9 mouse cellular contexts compared by ENCODE assay signal in the genomic region with DNA sequence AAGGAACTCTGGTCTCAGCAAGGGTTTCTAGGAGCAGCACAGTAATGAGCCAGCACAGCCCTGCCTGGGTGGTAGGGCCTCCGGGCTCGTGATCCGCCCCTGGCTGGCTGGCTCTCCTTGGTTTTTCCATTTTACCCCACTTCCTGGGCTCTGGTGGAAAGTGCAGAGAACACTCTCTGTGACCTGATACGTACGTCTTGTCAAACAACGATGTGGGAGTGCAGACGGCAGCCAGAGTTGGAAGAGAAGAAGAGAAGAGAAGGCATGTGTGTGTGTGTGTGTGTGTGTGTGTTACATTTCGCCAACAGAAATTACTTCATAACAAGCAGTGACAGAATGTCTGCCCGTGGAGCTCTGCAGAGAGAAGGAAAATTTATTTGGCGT.
DNase-seq lines count a peak whose midpoint lies in the region; ATAC-seq lines count a peak whose summit lies in the region.
"Had no signal": no experiment of that assay in that cellular context is flagged by ENCODE, and none has a peak within 500 bp of the region (broad histone marks: within the 10 kb centered on the region; RNA-seq: fewer than 3 reads in every experiment).

No protein-coding gene starts in this region.

- no peaks in the 10 kb centered on the region for H3K36me3 ChIP-seq in embryonic facial prominence, embryonic 14.5 days (ENCODE audit: control insufficient read depth, insufficient read depth, low read length)
- no peaks in the 10 kb centered on the region for H3K36me3 ChIP-seq in intestine, embryonic 16.5 days (ENCODE audit: control insufficient read depth, insufficient read depth, low read length)

- H3K9ac ChIP-seq in embryonic facial prominence, embryonic 14.5 days (ENCODE audit: low read depth, low read length): 0 out of 2 replicates have a peak overlapping the region, but pooled peaks have one; percentile 38
- H3K9ac ChIP-seq in intestine, embryonic 16.5 days (ENCODE audit: low read depth, low read length): peak overlapping the region; percentile 45

- peak overlapping the region; percentile 44 for H3K4me2 ChIP-seq in embryonic facial prominence, embryonic 14.5 days (ENCODE audit: low read depth, low read length)
- peak overlapping the region; percentile 33; the same call in 1 of the 2 replicates for H3K4me2 ChIP-seq in intestine, embryonic 16.5 days (ENCODE audit: low read depth, low read length)

- peak overlapping the region; percentile 46 for H3K27ac ChIP-seq in embryonic facial prominence, embryonic 14.5 days (replicated peaks; ENCODE audit: low read depth, low read length)
- H3K27ac ChIP-seq in intestine, embryonic 16.5 days (ENCODE audit: low read length): peak overlapping the region; percentile 91

- peaks cover 18% of the 10 kb centered on the region for H3K4me1 ChIP-seq in embryonic facial prominence, embryonic 14.5 days (ENCODE audit: control insufficient read depth, insufficient read depth, low read length)
- peaks cover 27% of the 10 kb centered on the region for H3K4me1 ChIP-seq in intestine, embryonic 16.5 days (ENCODE audit: control insufficient read depth, insufficient read depth, low read length)

- peak; percentile 63 for DNase-seq in kidney, adult 18-20 months
- DNase-seq in kidney, adult 11 months: no peak
- peak; percentile 86 for DNase-seq in embryonic facial prominence, embryonic 14.5 days (ENCODE audit: low spot score)
- DNase-seq in lung, postnatal 36 days: peak; percentile 42
- DNase-seq in layer of hippocampus, adult 9-11 months: no peak
- DNase-seq in spleen, postnatal 36 days (ENCODE audit: low spot score in 2 of 2): no peak

- H3K4me3 ChIP-seq in embryonic facial prominence, embryonic 14.5 days (ENCODE audit: low read depth, low read length): no peak overlapping the region
- no peak overlapping the region for H3K4me3 ChIP-seq in intestine, embryonic 16.5 days (ENCODE audit: low read length)

- peak; percentile 81 for ATAC-seq in embryonic facial prominence, embryonic 14.5 days (ENCODE audit: low read depth)
- ATAC-seq in intestine, embryonic 16.5 days: peak; percentile 90
- no peak for ATAC-seq in CD4-positive, CD25-positive, alpha-beta regulatory T cell, adult 4 months
- ATAC-seq: Patski had no signal

- H3K9me3 ChIP-seq in embryonic facial prominence, embryonic 14.5 days (ENCODE audit: control insufficient read depth, low read length): no peaks in the 10 kb centered on the region
- H3K9me3 ChIP-seq in intestine, embryonic 16.5 days (ENCODE audit: control insufficient read depth, low read length): no peaks in the 10 kb centered on the region

- 14% methylated on average over 10 of the region's 10 CpGs for WGBS in embryonic facial prominence, embryonic 14.5 days
- 17% methylated on average over 10 of the region's 10 CpGs for WGBS in intestine, embryonic 16.5 days

- H3K27me3 ChIP-seq in embryonic facial prominence, embryonic 14.5 days (replicated peaks; ENCODE audit: control insufficient read depth, insufficient read depth, low read length): no peaks in the 10 kb centered on the region
- no peaks in the 10 kb centered on the region for H3K27me3 ChIP-seq in intestine, embryonic 16.5 days (replicated peaks; ENCODE audit: control insufficient read depth, insufficient read depth, low read length)
- H3K27me3 ChIP-seq: Patski had no signal

Comparison
In these comparisons a context has a peak if more than half of its experiments do, and no peak if none do; other contexts are left out.
1. DNase-seq: peak in kidney, adult 18-20 months (single experiment), embryonic facial prominence, embryonic 14.5 days (single experiment) and lung, postnatal 36 days (single experiment); none in kidney, adult 11 months (single experiment), layer of hippocampus, adult 9-11 months (single experiment) and spleen, postnatal 36 days (0 of 2).